Mouse (Mus musculus): Measurements from ENCODE around the gene Lgals9. TPM values are rescaled to one million over a fixed set of nuclear protein-coding genes. Genes with fewer than 3 reads are reported as not detected.

The Lgals9 gene
- polyA plus RNA-seq (2015; fragmentation: Nextera tagmentation; extraction: Ambion mirVana) = 421 and 488 TPM in 2 replicates

DNA sequence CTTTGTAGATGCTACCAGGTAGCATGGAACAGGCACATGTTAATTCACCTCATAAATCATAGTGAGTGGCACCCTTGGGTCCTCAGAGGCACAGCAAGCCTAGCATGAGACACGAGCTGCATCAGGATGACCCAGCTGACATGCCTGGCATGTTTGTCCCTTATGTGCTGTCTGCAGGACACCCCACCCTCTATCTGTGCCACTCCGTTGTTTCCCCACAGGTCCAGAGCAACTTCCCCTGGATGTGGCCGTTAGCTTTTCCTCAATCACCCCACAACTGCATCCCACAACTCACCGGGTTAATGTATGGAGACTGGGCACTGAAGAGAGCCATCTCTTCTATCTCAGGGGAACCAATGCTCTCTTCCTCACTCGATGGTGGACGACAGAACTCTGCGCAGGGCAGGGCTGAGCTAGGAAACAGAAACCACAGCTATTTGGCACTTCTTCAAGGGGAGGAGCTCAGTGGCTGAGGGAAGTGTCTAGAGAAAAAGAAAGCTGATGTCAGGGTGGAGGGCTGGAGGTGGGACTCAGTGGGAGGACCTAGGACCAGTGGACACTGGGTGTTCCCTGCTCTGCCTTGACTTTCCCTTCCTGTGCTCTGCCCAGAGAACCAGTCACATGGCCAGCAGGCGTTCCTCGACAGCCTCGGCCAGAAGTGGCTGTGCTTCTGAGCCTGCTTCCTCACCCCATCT, at the start of gene Lgals9:
Gene Lgals9, minus strand, starts transcription at position 464 of the 695 bp plus-strand sequence.
- DNase-seq (ENCODE audit: low spot score) = peak; percentile 68

DNA sequence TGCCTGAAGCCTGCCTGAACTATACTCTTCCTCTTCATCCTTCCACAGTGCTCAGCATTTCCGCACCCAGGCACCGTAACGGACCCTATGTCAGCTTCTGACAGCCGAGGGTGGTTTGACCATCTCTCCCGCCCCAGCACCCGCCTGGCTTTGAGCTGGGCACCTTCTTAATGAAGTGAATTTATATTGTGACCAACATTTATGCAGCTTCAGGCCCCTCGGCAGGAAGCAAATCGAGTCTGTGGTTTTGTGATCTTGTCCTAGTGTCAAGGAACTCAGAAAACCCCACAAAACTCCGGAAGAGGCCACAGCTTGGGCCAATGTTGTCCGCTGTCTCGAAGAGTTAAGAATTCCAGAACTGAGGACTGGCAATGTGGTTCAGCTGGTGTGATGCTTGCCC, 48.9 kb upstream of the Lgals9 start:
- peak; percentile 29 for DNase-seq (ENCODE audit: low spot score)

DNA sequence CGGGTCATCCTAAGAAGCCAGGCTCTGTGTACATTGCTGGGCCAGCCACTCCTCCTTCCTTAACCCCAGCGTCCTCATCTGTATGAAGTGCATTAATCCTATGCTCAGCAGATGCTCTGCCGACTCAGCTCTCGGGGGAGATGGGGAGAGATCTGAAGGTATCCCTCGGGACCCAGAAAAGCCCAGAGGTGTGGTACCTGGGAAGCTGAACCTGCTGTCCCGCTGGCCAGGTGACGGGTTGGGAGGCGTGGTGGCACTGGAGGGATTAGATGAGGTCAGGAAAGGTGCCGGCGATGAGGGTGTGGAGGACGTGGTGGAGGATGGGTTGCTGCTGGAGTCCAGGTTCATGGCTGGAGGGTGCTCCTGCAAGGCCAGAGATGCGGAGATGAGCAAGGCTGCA, 48.3 kb upstream of the Lgals9 start:
- no peak for DNase-seq (ENCODE audit: low spot score)

DNA sequence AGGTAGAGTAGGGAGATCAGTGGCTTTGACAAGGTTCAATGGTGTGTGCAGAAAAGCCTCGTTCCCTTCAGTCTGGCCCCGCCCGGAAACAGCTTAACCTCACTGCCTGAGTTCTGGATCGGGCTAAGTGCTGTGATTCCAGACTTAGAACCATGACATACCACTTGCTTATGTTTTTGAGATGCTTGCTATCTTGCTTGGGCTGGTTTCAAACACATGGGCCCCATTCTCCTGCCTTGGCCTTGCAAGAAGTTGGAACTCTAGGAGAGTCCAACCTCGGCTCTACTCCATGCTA, 46.7 kb upstream of the Lgals9 start:
- no peak for DNase-seq (ENCODE audit: low spot score)

DNA sequence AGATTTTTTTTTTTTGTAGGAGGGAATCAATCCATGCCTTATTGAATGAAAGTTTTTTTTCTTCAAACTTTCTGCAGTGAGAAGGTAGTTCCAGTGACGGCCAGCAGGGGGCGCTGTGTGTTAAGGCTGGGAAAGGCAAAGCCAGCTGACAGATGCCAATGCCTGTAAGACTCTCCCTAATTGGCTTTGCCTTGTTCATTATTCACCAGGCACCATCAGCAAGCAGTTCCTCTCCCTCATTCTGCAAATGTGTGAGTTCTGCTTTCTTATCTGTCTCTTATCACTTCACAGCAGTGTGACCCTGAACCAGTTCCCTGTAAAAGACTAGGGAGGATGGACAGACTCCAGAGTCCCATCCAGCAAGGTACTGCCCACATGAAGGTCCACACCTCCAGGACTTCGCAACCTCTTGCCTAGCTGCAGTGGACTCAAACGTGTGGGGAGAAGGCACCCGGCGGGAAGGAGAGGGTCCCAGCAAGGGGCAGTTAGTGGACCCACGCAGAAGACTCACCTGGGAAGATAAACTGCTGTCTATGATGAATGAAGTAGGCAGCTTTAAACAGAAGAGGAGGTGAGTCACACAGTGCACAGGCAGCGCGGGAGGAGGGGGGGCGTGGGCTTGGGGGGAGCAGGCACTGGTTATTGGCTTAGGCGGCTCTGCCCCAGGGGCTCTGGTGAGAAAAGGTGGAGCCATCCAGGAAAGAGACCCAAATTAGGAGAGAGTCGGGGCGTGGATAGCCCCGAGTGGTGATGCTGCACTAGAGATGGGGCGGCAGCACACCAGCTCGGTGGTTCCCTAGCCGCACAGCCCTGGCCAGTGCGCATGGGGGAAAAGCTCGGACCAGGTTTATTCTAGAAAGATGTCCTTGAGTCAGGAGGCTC, 46.1 kb upstream of the Lgals9 start:
- peak; percentile 80 for DNase-seq (ENCODE audit: low spot score)

DNA sequence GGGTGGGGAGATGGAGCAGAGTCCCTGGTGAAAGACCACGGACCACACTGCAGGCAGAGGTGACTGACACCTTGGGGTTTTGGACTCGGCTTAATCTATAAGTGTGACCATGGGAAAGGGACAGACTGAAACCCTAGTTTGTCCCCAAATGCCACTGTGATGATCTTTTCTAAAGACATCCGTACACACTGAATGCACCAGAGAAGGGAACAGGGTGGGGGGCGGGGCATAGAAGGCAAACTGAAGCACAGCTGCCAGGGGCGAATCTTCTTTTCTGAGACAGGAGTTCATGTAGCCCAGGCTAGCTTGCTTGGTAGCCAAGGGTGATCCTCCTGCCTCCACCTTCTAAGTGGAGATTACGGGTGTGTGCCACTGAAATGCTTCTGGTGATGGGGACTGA, 39.0 kb upstream of the Lgals9 start:
- DNase-seq (ENCODE audit: low spot score) = peak; percentile 68

DNA sequence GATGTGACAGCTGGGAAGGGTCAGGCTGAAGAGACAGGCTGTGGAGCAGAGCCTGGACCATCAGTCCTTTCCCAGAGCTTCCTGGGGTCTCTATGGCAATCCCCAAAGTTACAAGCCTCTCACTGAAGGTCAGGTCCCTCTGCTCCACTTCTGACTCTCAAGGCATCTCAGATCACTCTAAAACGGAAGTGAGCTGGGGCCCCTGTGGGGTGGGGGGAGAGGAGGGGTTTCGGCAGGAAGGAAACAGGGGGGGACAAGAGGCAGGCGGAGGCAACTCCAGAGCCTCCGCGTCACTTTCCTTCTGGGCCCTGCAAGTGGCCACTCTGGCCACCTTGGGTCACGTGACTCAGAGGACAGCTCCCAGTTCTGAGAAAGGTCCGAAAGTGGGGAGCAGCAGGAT, 38.6 kb upstream of the Lgals9 start:
- DNase-seq (ENCODE audit: low spot score) = peak; percentile 93

DNA sequence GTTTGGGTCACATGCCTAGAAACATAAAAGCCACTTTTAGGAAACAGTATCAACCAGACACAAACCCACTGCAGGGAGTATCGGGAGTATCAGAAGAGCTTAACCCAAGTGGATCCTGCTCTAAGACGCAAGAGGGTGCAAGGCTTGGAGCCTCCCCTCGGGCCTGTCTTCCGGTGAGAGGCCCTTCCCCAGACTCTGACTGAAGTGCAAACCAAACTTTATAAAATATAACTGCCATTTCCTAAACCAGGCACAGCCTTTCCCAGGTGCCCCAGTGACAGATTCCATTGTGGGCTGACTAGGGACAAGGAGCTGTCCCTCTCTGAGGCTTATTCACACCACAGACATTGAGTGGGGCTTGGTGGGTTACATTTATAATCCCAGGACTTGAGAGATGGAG, 38.1 kb upstream of the Lgals9 start:
- DNase-seq (ENCODE audit: low spot score) = peak; percentile 68

DNA sequence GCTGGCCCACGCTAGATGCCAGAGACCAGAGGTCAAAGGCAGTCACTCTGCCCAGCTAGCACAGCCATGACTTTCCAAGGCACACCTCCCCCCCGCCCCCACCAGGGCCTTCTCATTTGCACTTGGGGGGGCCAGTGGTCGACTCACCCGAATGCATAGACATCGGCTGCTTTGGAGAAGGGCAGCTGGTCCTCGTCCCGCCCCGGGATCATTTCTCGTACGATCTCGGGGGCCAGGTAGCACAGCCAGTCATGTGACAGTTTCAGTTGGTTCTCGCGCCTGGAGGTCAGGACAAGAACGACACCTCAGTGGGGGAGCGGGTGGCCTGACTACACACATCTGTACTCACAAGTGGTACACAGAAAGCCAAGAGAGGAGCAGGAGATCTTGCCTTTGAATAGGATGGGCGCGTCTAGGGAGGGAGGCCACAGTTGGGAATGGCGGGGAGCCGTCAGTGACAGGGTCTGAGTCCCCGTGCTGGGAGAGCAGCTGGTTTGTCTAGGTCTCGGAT, 35.8 kb upstream of the Lgals9 start:
- no peak for DNase-seq (ENCODE audit: low spot score)

DNA sequence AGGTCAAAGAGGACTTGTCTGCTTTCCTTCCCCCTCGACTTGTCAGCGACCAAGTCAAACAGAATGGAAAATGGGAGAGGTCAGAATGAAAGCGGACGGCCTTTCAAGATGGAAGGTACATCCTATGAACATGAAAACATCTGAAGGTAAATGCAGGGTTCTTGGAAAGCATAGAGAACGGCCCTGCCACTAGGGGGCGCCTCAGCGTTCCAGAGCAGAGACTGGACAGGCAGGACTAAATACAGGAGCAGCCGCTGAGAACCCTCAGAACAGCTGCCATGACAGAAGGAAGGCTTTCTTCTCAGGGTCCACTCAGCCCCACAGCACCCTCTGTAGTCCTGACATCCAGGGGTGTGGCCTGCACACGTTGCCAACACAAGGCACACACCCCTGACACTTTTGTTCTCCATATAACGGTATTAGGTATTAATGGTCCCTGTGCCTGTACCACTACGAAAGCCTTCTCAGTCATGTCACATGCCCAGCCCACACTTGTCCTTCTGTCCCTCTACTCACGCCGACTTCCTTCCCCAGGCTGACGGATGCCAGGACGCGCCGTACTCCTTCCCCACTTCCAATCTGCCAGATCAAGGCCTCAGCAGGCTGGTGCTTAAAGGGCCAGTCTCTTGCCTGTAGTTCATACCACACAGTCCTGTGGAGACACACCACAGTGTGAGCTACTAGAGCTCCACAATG, 35.2 kb upstream of the Lgals9 start:
- DNase-seq (ENCODE audit: low spot score) = peak; percentile 44

DNA sequence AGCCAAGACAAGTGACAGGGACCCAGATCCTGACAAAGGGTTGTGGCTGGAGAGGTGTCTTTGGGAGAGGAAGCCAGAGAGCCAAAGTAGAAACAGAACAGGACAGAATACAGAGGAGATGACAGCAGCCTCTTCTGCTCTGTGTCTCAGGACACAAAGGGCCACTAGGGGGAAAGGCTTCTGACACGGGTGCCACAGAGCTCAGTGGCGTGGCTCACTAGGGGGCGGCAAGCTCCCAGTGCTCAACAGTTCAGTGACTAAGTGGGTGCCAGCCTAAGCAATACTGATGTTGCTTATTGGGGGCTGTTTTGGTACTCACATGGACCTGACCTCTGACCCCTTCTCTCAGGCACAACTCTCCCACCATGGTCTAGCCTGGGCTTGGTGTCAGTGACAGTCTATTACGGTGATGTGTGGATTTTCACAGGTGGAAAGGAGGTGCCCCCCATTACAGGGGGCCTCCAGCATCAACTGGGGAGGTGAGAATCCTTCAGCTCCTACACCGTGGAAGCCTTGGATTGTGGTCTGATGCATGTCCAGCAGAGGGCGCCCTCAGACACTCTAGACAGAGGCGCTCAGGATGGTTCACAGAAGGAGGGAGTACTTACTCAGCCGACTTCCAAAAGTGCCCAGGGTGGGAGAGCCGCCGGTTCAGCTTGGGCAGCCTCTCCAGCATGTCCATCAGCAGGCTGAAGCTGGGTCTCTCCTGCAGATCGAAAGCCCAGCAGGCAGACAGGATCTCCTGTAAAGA, 34.4 kb upstream of the Lgals9 start:
- peak; percentile 81 for DNase-seq (ENCODE audit: low spot score)

DNA sequence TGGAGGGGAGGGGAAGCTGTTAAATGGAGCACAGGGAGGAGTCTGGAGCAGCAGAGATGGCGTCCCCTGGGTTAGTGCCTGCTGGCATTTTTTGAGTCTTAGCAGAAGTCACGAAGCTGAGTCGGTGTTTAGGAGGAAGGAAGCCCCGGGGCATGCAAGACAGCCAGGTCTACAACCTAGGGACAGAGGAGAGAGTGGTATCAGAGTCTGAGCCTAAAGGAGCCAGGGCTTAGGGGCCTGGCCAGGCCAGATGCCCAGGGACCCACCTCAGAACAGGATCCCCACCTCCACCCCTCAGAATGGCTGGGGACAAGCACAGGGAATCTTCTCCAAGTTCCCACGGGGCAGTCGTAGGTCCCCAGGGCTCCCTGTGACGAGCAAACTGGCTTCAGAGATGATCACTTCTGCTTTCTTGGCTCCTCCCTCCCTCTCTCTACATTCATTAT, 32.4 kb upstream of the Lgals9 start:
- DNase-seq (ENCODE audit: low spot score) = peak; percentile 23

DNA sequence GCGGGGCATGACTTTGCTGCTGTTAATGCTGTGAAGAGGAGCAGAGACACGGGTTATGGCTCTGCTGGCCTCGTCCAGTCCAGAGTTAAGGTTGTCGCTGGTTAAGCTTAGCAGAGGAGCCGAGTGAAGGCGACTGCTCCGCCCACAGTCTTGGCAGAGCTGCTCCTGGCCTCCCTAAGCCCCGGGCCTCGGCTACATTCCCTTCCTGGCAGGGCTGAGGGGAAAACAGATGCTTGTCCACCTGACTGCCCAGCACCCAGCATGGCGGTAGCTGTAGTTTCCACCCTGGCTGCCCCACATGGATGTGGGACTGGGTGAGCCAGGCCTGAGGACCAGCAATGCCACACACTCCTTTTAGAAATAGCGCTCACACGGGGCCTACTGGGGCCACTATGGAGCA, 31.5 kb upstream of the Lgals9 start:
- no peak for DNase-seq (ENCODE audit: low spot score)

DNA sequence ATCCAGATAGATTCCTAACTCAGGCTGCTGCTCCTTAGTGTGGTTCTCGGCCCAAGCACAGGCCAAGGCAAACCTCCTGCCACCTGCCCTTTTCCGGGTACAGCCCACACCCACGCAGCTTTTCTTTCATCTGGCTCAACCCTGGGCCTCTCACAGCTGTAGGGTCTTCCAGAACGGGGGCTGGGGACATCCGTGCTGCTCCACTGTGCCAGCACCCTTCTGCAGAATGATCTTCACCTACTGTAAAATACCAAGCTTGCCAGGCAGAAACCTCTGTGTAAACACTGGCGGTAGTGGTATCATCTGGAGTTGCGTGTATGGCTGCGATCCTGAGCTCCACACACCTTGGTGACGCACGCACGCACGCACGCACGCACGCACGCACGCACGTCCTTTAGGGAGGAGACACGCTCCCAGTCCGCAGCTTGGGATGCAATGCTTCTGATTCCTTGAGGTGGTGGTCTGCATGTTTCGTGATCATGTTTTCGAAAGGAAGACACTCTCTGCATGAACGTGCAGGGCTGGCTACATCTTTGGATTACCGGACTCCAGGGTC, 31.0 kb upstream of the Lgals9 start:
- peak; percentile 70 for DNase-seq (ENCODE audit: low spot score)

DNA sequence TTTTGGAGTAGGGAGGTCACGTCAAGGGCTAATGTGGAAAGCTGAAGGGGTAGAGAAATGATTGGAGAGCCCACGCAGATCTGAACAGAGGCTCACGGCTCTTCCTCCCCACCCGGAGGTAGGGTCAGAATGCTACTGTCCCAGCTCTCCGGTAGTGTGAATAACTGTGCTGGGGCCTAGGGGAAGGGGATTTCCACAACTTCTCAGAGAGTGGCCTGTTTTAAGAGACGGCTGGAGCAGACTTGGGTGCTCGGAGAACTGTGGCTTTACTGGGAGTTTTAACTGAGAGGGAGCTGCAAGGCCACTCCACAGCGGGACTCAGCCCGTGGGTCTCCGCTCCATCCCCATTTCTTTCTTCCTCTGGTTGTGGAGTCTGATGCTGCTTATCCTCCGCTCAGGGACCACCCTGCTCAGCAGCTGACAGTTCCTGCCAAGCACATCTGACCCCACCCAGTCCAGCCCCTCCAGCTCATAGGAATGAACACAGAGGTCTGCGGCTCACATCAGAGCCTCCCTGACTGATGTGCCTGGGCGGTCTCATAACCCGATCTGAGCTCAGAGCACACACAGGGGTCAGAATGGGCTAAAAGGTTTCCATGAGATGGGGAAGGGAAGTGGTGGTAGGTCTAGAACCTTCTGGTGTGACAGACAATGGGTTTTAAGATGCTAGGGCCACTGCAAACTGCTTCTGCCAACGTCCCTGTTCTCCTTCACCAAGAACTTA, 30.0 kb upstream of the Lgals9 start:
- no peak for DNase-seq (ENCODE audit: low spot score)

DNA sequence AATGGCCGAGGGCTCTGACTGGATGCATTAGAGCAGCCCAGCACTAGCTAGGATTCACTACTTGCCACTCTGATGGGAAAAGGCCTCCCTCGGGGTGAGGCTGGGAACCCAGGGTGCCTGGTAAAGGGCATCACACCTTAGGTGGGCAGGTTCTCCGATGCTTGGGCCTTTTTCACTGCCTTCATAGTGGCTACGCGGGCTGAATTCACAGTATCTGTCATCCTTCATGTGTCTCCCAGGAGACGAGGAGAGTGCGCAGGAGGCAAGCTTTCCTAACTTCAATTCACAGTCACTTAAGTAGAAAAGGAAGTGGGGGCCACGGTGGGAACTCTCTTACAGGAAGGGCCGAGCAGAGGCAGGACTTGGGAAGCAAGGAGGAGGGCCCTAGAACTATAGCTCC, 29.1 kb upstream of the Lgals9 start:
- no peak for DNase-seq (ENCODE audit: low spot score)

DNA sequence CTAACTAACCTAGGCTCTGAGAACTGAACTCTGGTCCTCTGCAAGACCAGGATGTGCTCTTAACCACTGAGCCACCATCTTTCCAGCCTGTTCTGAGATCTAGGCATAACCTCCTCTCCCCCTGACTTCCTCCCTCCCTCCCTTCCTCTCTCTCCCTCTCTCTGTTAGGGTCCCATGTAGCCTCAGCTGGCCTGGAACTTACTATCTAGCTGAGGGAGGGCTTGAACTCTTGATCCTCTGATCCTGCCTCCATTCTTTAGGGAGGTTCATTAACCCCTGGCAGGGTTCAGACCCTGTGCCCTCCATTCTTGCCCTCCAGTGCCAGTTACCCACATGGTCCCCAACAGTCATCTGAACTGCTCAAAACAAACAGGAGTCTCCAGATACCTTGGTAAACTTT, 28.3 kb upstream of the Lgals9 start:
- DNase-seq (ENCODE audit: low spot score) = no peak

DNA sequence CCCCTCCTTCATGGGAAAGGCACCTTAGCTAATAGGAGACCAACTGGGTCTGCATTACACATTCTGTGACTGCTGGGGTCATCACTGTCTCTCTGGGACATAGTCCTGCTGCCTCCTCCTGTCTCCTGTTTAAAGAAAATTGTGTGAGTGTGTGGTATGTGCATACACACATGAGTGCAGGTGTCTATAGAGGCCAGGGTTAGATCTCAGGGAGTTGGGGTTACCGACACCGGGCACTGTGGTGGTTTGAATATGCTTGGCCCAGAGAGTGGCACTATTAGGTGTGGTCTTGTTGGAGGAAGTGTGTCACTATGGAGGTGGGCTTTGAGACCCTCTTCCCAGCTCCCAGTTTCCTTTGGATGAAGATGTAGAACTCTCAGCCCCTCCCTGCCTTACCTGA, 27.8 kb upstream of the Lgals9 start:
- DNase-seq (ENCODE audit: low spot score) = no peak

DNA sequence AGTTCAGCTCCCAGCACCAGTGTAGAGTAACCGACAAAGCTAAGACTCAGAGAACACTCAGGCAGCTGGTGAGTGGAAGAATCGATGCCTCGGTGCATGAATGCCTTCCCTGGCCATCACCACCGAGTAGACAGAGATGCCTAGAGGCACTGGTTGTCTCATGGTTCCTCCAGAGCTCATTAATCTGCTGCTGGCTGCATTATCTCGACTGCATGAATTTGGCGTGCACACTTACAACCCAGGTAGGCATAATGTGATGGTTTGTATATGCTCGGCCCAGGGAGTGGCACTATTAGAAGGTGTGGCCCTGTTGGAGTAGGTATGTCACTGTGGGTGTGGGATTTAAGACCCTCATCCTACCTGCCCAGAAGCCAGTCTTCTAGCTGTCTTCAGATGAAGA, 24.1 kb upstream of the Lgals9 start:
- no peak for DNase-seq (ENCODE audit: low spot score)

Measured in thymus, postnatal 0 days (tissue).